Mouse (Mus musculus): ENCODE data around the gene Ankef1.

Gene Ankef1

GRCm38 (mm10) chr2:136501651-136502050 is at the start of gene Ankef1:
Ankef1 (plus strand) TSS chr2:136501910.
- in situ Hi-C loops (cut with MboI, MseI): no loop called here

GRCm38 (mm10) chr2:136456468-136456867 is 45.2 kb upstream of the Ankef1 start:
- in situ Hi-C loops (cut with MboI, MseI): no loop called here

GRCm38 (mm10) chr2:136456875-136457274 is 44.8 kb upstream of the Ankef1 start:
- in situ Hi-C loops (cut with MboI, MseI): no loop called here

GRCm38 (mm10) chr2:136477656-136478055 is 24.1 kb upstream of the Ankef1 start:
- in situ Hi-C loops (cut with MboI, MseI): no loop called here

GRCm38 (mm10) chr2:136482269-136482668 is 19.4 kb upstream of the Ankef1 start:
- in situ Hi-C loops (cut with MboI, MseI): no loop called here

GRCm38 (mm10) chr2:136483058-136483457 is 18.7 kb upstream of the Ankef1 start:
- in situ Hi-C loops (cut with MboI, MseI): no loop called here

- in situ Hi-C loops (cut with MboI, MseI): no loop called here
These were observed 16.8 kb upstream of the Ankef1 start for GRCm38 (mm10) chr2:136484955-136485354.

- in situ Hi-C loops (cut with MboI, MseI): no loop called here
These were observed 16.3 kb upstream of the Ankef1 start for GRCm38 (mm10) chr2:136485401-136485800.

- in situ Hi-C loops (cut with MboI, MseI): no loop called here
These were observed 15.7 kb upstream of the Ankef1 start for GRCm38 (mm10) chr2:136485815-136486619.

- in situ Hi-C loops (cut with MboI, MseI): no loop called here
These were observed 14.7 kb upstream of the Ankef1 start for GRCm38 (mm10) chr2:136486986-136487385.

- in situ Hi-C loops (cut with MboI, MseI): no loop called here
These were observed 9.4 kb downstream of the Ankef1 start for GRCm38 (mm10) chr2:136511073-136511472.

- in situ Hi-C loops (cut with MboI, MseI): no loop called here
These were observed 10.0 kb downstream of the Ankef1 start for GRCm38 (mm10) chr2:136511756-136512155.

- in situ Hi-C loops (cut with MboI, MseI): no loop called here
These were observed 11.1 kb downstream of the Ankef1 start for GRCm38 (mm10) chr2:136512802-136513201.

- in situ Hi-C loops (cut with MboI, MseI): no loop called here
These were observed 12.1 kb downstream of the Ankef1 start for GRCm38 (mm10) chr2:136513806-136514205.

- in situ Hi-C loops (cut with MboI, MseI): no loop called here
These were observed 13.8 kb downstream of the Ankef1 start for GRCm38 (mm10) chr2:136515501-136515900.

GRCm38 (mm10) chr2:136528937-136529336 is 27.2 kb downstream of the Ankef1 start:
- in situ Hi-C loops (cut with MboI, MseI): no loop called here

GRCm38 (mm10) chr2:136532033-136532432 is 30.3 kb downstream of the Ankef1 start:
- in situ Hi-C loops (cut with MboI, MseI): no loop called here

GRCm38 (mm10) chr2:136558020-136558419 is 56.3 kb downstream of the Ankef1 start:
- in situ Hi-C loops (cut with MboI, MseI): no loop called here

- in situ Hi-C loops (cut with MboI, MseI): no loop called here
These were observed 60.6 kb downstream of the Ankef1 start for GRCm38 (mm10) chr2:136562336-136562735.

- in situ Hi-C loops (cut with MboI, MseI): no loop called here
These were observed 69.1 kb downstream of the Ankef1 start for GRCm38 (mm10) chr2:136570856-136571255.

- in situ Hi-C loops (cut with MboI, MseI): no loop called here
These were observed 81.1 kb downstream of the Ankef1 start for GRCm38 (mm10) chr2:136582762-136583161.

GRCm38 (mm10) chr2:136588811-136589210 is 87.1 kb downstream of the Ankef1 start:
- in situ Hi-C loops (cut with MboI, MseI): no loop called here

- in situ Hi-C loops (cut with MboI, MseI): no loop called here
These were observed 94.7 kb downstream of the Ankef1 start for GRCm38 (mm10) chr2:136596451-136596850.

- in situ Hi-C loops (cut with MboI, MseI): no loop called here
These were observed 97.0 kb downstream of the Ankef1 start for GRCm38 (mm10) chr2:136598743-136599142.

Data from regulatory T cell (primary cell).